11 mouse cellular contexts compared by ENCODE assay signal in the genomic region with DNA sequence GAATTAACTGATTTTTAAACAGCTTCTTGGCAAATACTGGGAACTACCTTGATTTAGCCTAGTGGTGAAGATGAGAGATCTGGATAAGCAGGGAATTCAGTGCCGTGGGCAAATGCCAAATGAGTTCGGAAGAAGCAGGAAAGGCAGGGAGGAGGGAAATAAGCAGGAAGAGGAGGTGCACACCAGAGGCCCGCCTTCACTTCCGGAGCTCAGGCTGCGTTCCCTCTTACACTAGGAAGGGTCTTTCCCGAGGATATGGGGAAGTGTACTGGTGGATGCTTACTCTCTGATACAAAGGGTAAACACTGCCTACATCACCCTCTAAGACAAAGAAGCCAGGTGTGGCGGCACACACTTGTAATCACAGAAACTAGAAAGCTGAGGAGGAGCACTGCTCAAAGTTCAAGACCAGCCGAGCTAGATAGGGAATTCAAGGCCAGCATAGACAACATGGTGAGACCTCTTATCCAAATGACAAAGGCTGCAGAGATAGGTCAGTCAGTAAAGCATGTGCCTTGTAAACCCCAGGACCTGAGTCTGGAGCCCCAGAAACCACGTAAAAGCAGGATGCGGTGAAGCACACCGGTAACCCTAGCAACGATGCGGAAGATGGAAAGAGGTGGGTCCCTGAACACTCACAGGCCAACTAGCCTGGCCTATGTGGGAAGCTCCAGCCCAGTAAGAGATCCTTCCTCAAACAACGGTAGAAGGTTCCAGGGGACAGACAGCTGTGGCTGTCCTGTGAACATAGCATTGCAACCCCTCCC. TPM values are rescaled to one million over a fixed set of nuclear protein-coding genes. Genes with fewer than 3 reads are reported as not detected.
DNase-seq lines count a peak whose midpoint lies in the region; ATAC-seq and TF ChIP-seq lines count a peak whose summit lies in the region.
"Had no signal": no experiment of that assay in that cellular context is flagged by ENCODE, and none has a peak within 500 bp of the region (broad histone marks: within the 10 kb centered on the region; RNA-seq: fewer than 3 reads in every experiment).

No protein-coding gene starts in this region.

- H3K27me3 ChIP-seq in hindbrain, postnatal 0 days (ENCODE audit: insufficient read depth, low read length), result no peaks in the 10 kb centered on the region
- no peaks in the 10 kb centered on the region for H3K27me3 ChIP-seq in hindbrain, embryonic 12.5 days
- no peaks in the 10 kb centered on the region for H3K27me3 ChIP-seq in liver, postnatal 0 days (ENCODE audit: insufficient read depth, low read length)
- no peaks in the 10 kb centered on the region for H3K27me3 ChIP-seq in midbrain, embryonic 11.5 days (ENCODE audit: control insufficient read depth, insufficient read depth, low read length)
- no peaks in the 10 kb centered on the region for H3K27me3 ChIP-seq in heart, embryonic 10.5 days (ENCODE audit: insufficient read depth, poor library complexity, severe bottlenecking)
- H3K27me3 ChIP-seq: midbrain, embryonic 12.5 days had no signal

- H3K4me3 ChIP-seq in hindbrain, postnatal 0 days (ENCODE audit: low read length), result no peak overlapping the region
- no peak overlapping the region for H3K4me3 ChIP-seq in hindbrain, embryonic 12.5 days
- H3K4me3 ChIP-seq in liver, postnatal 0 days (ENCODE audit: low read depth, low read length), result no peak overlapping the region
- no peak overlapping the region for H3K4me3 ChIP-seq in midbrain, embryonic 11.5 days (ENCODE audit: low read depth, low read length)
- no peak overlapping the region for H3K4me3 ChIP-seq in heart, embryonic 10.5 days
- H3K4me3 ChIP-seq: midbrain, embryonic 12.5 days had no signal

- no peak for TF ChIP-seq CTCF in hindbrain, postnatal 0 days (IDR thresholded peaks at IDR 0.05; ENCODE audit: low read depth)
- TF ChIP-seq CTCF in liver, postnatal 0 days (IDR thresholded peaks at IDR 0.05; ENCODE audit: low read depth), result no peak

- no peak for TF ChIP-seq EP300 in liver, postnatal 0 days (IDR thresholded peaks at IDR 0.05; ENCODE audit: low read depth)

- H3K9ac ChIP-seq in hindbrain, postnatal 0 days (replicated peaks; ENCODE audit: low read length), result no peak overlapping the region
- H3K9ac ChIP-seq in hindbrain, embryonic 12.5 days, result no peak overlapping the region
- H3K9ac ChIP-seq in liver, postnatal 0 days (replicated peaks), result no peak overlapping the region
- no peak overlapping the region for H3K9ac ChIP-seq in midbrain, embryonic 11.5 days (ENCODE audit: low read length)
- H3K9ac ChIP-seq: midbrain, embryonic 12.5 days had no signal

- 0 out of 2 replicates have a peak overlapping the region, but pooled peaks have one; percentile 5 for H3K4me2 ChIP-seq in hindbrain, postnatal 0 days (ENCODE audit: low read depth, low read length)
- H3K4me2 ChIP-seq in hindbrain, embryonic 12.5 days (replicated peaks), result no peak overlapping the region
- 0 out of 2 replicates have a peak overlapping the region, but pooled peaks have one; percentile 5 for H3K4me2 ChIP-seq in liver, postnatal 0 days (ENCODE audit: low read depth, low read length)
- H3K4me2 ChIP-seq in midbrain, embryonic 11.5 days, result no peak overlapping the region
- H3K4me2 ChIP-seq: midbrain, embryonic 12.5 days had no signal

- 0 out of 2 replicates have a peak, but pooled peaks cover 5% of the 10 kb centered on the region for H3K36me3 ChIP-seq in hindbrain, postnatal 0 days (ENCODE audit: insufficient read depth, low read length)
- H3K36me3 ChIP-seq in hindbrain, embryonic 12.5 days, result no peaks in the 10 kb centered on the region
- no peaks in the 10 kb centered on the region for H3K36me3 ChIP-seq in liver, postnatal 0 days (replicated peaks; ENCODE audit: insufficient read depth, low read length)
- H3K36me3 ChIP-seq in midbrain, embryonic 11.5 days (ENCODE audit: control insufficient read depth, insufficient read depth, low read length), result no peaks in the 10 kb centered on the region
- H3K36me3 ChIP-seq in heart, embryonic 10.5 days, result no peaks in the 10 kb centered on the region
- H3K36me3 ChIP-seq: midbrain, embryonic 12.5 days had no signal

- 71% methylated on average over 14 of the region's 14 CpGs for WGBS in hindbrain, postnatal 0 days
- 80% methylated on average over 14 of the region's 14 CpGs for WGBS in hindbrain, embryonic 12.5 days
- 49% methylated on average over 14 of the region's 14 CpGs for WGBS in liver, postnatal 0 days (ENCODE audit: insufficient replicate concordance)
- WGBS in midbrain, embryonic 11.5 days, result 82% methylated on average over 14 of the region's 14 CpGs
- 77% methylated on average over 14 of the region's 14 CpGs for WGBS in heart, embryonic 10.5 days

- no peaks in the 10 kb centered on the region for H3K4me1 ChIP-seq in hindbrain, postnatal 0 days (ENCODE audit: insufficient read depth, low read length)
- H3K4me1 ChIP-seq in hindbrain, embryonic 12.5 days, result no peaks in the 10 kb centered on the region
- H3K4me1 ChIP-seq in liver, postnatal 0 days (ENCODE audit: insufficient read depth), result peaks cover 3% of the 10 kb centered on the region; the same call in 1 of the 2 replicates
- no peaks in the 10 kb centered on the region for H3K4me1 ChIP-seq in midbrain, embryonic 11.5 days (ENCODE audit: control insufficient read depth, insufficient read depth, low read length)
- H3K4me1 ChIP-seq in heart, embryonic 10.5 days, result no peaks in the 10 kb centered on the region

- ATAC-seq in hindbrain, postnatal 0 days, result peak; percentile 39
- no peak for ATAC-seq in hindbrain, embryonic 12.5 days (ENCODE audit: low FRiP score)
- no peak for ATAC-seq in liver, postnatal 0 days
- no peak for ATAC-seq in midbrain, embryonic 11.5 days (ENCODE audit: low FRiP score)

- no peaks in the 10 kb centered on the region for H3K9me3 ChIP-seq in hindbrain, postnatal 0 days (ENCODE audit: low read length)
- no peaks in the 10 kb centered on the region for H3K9me3 ChIP-seq in hindbrain, embryonic 12.5 days (replicated peaks)
- H3K9me3 ChIP-seq in liver, postnatal 0 days (ENCODE audit: low read length), result no peaks in the 10 kb centered on the region
- no peaks in the 10 kb centered on the region for H3K9me3 ChIP-seq in midbrain, embryonic 11.5 days (ENCODE audit: control insufficient read depth, low read length)
- no peaks in the 10 kb centered on the region for H3K9me3 ChIP-seq in heart, embryonic 10.5 days
- H3K9me3 ChIP-seq: midbrain, embryonic 12.5 days had no signal

- DNase-seq in hindbrain, postnatal 0 days (ENCODE audit: low spot score), result peak; percentile 23
- DNase-seq in CD4-positive, CD25-positive, alpha-beta regulatory T cell, adult 2 months (ENCODE audit: low read depth, low spot score), result peak; percentile 53
- peak; percentile 9 for DNase-seq in T-cell, adult 2 months (ENCODE audit: low spot score)
- DNase-seq in liver, postnatal 0 days, result no peak
- no peak for DNase-seq in cerebellum, postnatal 14 days
- DNase-seq in midbrain, embryonic 11.5 days (ENCODE audit: low spot score, missing footprints), result no peak
- no peak for DNase-seq in heart, embryonic 10.5 days (ENCODE audit: low spot score)
- DNase-seq: kidney, postnatal 14 days; thymus, postnatal 14 days had no signal

- H3K27ac ChIP-seq in hindbrain, postnatal 0 days, result no peak overlapping the region
- no peak overlapping the region for H3K27ac ChIP-seq in hindbrain, embryonic 12.5 days
- H3K27ac ChIP-seq in liver, postnatal 0 days (ENCODE audit: low read depth), result no peak overlapping the region
- no peak overlapping the region for H3K27ac ChIP-seq in midbrain, embryonic 11.5 days (ENCODE audit: low read depth, low read length)
- H3K27ac ChIP-seq in heart, embryonic 10.5 days, result no peak overlapping the region
- H3K27ac ChIP-seq: midbrain, embryonic 12.5 days had no signal

RNA-seq across cellular contexts. Expression of gene Ttc39b, which starts 57.9 kb away (rescaled TPM):
- total RNA-seq in hindbrain, postnatal 0 days (2014; rRNA removed), result 15.2 and 16.0 TPM in 2 replicates
- 8.2 and 8.6 TPM in 2 replicates for polyA plus RNA-seq in hindbrain, postnatal 0 days (2015; fragmentation: Nextera tagmentation; extraction: Ambion mirVana)
- 2.9 and 3.7 TPM in 2 replicates for polyA plus RNA-seq in hindbrain, embryonic 12.5 days (2016; fragmentation: Nextera tagmentation; extraction: Ambion mirVana)
- 2.2 and 3.0 TPM in 2 replicates for polyA plus RNA-seq in liver, postnatal 0 days (2015; fragmentation: Nextera tagmentation; extraction: Ambion mirVana)
- polyA plus RNA-seq in midbrain, embryonic 11.5 days (2014; fragmentation: Nextera tagmentation; extraction: Ambion mirVana), result 1.9 and 2.1 TPM in 2 replicates
- polyA plus RNA-seq in heart, embryonic 10.5 days (2016; fragmentation: Nextera tagmentation; extraction: Ambion mirVana), result 2.5 and 3.1 TPM in 2 replicates

Comparison
In these comparisons a context has a peak if more than half of its experiments do, and no peak if none do; other contexts are left out.
1. H3K4me2 ChIP-seq: peak in hindbrain, postnatal 0 days (single experiment) and liver, postnatal 0 days (single experiment); none in hindbrain, embryonic 12.5 days (single experiment) and midbrain, embryonic 11.5 days (single experiment).
2. DNase-seq: peak in hindbrain, postnatal 0 days (single experiment), CD4-positive, CD25-positive, alpha-beta regulatory T cell, adult 2 months (single experiment) and T-cell, adult 2 months (single experiment); none in liver, postnatal 0 days (single experiment), cerebellum, postnatal 14 days (0 of 2), midbrain, embryonic 11.5 days (single experiment) and heart, embryonic 10.5 days (single experiment).